Comparison of ENCODE assay signal across 10 mouse cellular contexts in the genomic region with DNA sequence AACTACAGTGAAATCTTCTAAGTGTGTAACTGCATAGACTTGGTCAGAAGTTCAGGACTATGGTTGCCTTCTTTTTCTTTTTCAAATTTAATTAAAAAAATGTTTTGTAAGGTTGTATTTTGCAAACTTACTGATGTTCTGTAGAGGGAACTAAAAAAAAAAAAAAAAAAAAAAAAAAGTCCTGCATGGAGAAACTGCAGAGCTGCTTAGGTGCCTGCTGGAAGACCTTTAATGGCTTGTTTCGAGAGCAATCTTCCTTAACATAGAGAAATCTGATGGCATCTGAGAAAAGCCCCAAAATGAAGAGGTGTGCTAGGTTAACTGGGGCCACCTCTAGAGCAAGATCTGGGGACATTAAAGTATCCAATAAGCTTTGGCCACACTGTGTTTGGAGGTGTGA. TPM values are rescaled to one million over a fixed set of nuclear protein-coding genes. Genes with fewer than 3 reads are reported as not detected.
DNase-seq lines count a peak whose midpoint lies in the region; ATAC-seq and TF ChIP-seq lines count a peak whose summit lies in the region.
"Had no signal": no experiment of that assay in that cellular context is flagged by ENCODE, and none has a peak within 500 bp of the region (broad histone marks: within the 10 kb centered on the region; RNA-seq: fewer than 3 reads in every experiment).

No protein-coding gene starts in this region.

- H3K4me3 ChIP-seq in CH12.LX (replicated peaks in 1 of 3; ENCODE audit: low read depth in 2 of 3, low read length in 2 of 3, poor library complexity in 1 of 3): peak overlapping the region in 1 of 3 experiments; percentile 63
- peak overlapping the region; percentile 73 for H3K4me3 ChIP-seq in heart, embryonic 16.5 days (ENCODE audit: low read length)
- peak overlapping the region; percentile 35 to 66; a peak in 3 of 4 replicates for H3K4me3 ChIP-seq in liver, embryonic 14.5 days (ENCODE audit: insufficient read depth in 1 of 2, low read depth in 2 of 2, low read length in 2 of 2)

- 60% methylated on average over 1 of the region's 1 CpGs for WGBS in heart, embryonic 16.5 days
- WGBS in liver, embryonic 14.5 days (ENCODE audit: insufficient replicate concordance): 50% methylated on average over 1 of the region's 1 CpGs

- no peak for TF ChIP-seq CTCF in CH12.LX (conservative IDR thresholded peaks at IDR 0.05 in 1 of 2, IDR thresholded peaks at IDR 0.05 in 1 of 2; ENCODE audit: low read depth in 2 of 2, low read length in 2 of 2)
- TF ChIP-seq CTCF in liver, embryonic 14.5 days (IDR thresholded peaks at IDR 0.05; ENCODE audit: low read depth): no peak

- in situ Hi-C loops in CH12.LX (cut with MboI; ENCODE audit: low pct_ligation_motif_present, low pct_unique_long_range_greater_than_20kb, low sequenced_read_pairs): no loop called here

- dilution Hi-C loops in CH12.LX (cut with MboI; ENCODE audit: extremely low pct_ligation_motif_present, extremely low pct_unique_long_range_greater_than_20kb, low sequenced_read_pairs): no loop called here

- no peaks in the 10 kb centered on the region for H3K36me3 ChIP-seq in CH12.LX (replicated peaks in 1 of 2; ENCODE audit: control insufficient read depth in 1 of 2, insufficient read depth in 1 of 2, low read length in 1 of 2)
- H3K36me3 ChIP-seq in heart, embryonic 16.5 days (ENCODE audit: control insufficient read depth, insufficient read depth): no peaks in the 10 kb centered on the region
- H3K36me3 ChIP-seq in liver, embryonic 14.5 days (replicated peaks; ENCODE audit: control insufficient read depth, insufficient read depth, low read depth): no peaks in the 10 kb centered on the region

- no peak for ATAC-seq in heart, embryonic 16.5 days (replicated peaks; ENCODE audit: extremely low read depth, insufficient read depth, low FRiP score)
- no peak for ATAC-seq in liver, embryonic 14.5 days (ENCODE audit: insufficient read depth)

- no peaks in the 10 kb centered on the region for H3K79me2 ChIP-seq in CH12.LX (replicated peaks; ENCODE audit: control insufficient read depth, extremely low read depth, insufficient read depth, poor library complexity, severe bottlenecking)

- no peak for TF ChIP-seq EP300 in CH12.LX (IDR thresholded peaks at IDR 0.05; ENCODE audit: low read length)
- TF ChIP-seq EP300 in liver, embryonic 14.5 days (IDR thresholded peaks at IDR 0.05; ENCODE audit: low read depth): no peak

- H3K27me3 ChIP-seq in CH12.LX (replicated peaks): no peaks in the 10 kb centered on the region
- H3K27me3 ChIP-seq in heart, embryonic 16.5 days (ENCODE audit: control insufficient read depth, insufficient read depth, low read length): no peaks in the 10 kb centered on the region
- H3K27me3 ChIP-seq in liver, embryonic 14.5 days (ENCODE audit: control insufficient read depth, insufficient read depth, low read length): no peaks in the 10 kb centered on the region

- intact Hi-C loops in left cerebral cortex, postnatal 36 days (cut with DNase I): no loop called here

- DNase-seq in heart, adult 11 months: peak; percentile 35
- DNase-seq in heart, adult 9 months (ENCODE audit: low spot score in 2 of 2): no peak
- DNase-seq in CH12.LX (ENCODE audit: extremely low read depth): no peak
- no peak for DNase-seq in liver, embryonic 14.5 days (ENCODE audit: low read depth in 3 of 3, low spot score in 3 of 3)
- DNase-seq in adrenal gland, adult 18-20 months (ENCODE audit: low spot score in 2 of 2): no peak
- DNase-seq in frontal cortex, postnatal 36 days (ENCODE audit: low spot score in 2 of 2): no peak
- DNase-seq in left cerebral cortex, postnatal 36 days (ENCODE audit: low spot score in 2 of 2): no peak
- DNase-seq: left cerebral cortex, postnatal 4 days; right cerebral cortex, postnatal 4 days had no signal

- TF ChIP-seq RAD21 in CH12.LX (IDR thresholded peaks at IDR 0.05; ENCODE audit: low read depth, low read length): no peak

- no peak overlapping the region for H3K27ac ChIP-seq in CH12.LX (ENCODE audit: insufficient read depth, low read depth)
- H3K27ac ChIP-seq in heart, embryonic 16.5 days (ENCODE audit: low read length): no peak overlapping the region; the same call in 1 of the 2 replicates
- H3K27ac ChIP-seq in liver, embryonic 14.5 days: no peak overlapping the region

- H3K4me1 ChIP-seq in CH12.LX (ENCODE audit: control insufficient read depth in 1 of 2, insufficient read depth in 2 of 2): peaks cover 1 to 18% of the 10 kb centered on the region in 2 experiments; a peak in 3 of 4 replicates
- H3K4me1 ChIP-seq in heart, embryonic 16.5 days (ENCODE audit: control insufficient read depth, insufficient read depth, low read length): peaks cover 7% of the 10 kb centered on the region
- H3K4me1 ChIP-seq in liver, embryonic 14.5 days (replicated peaks; ENCODE audit: control insufficient read depth in 2 of 2, insufficient read depth in 2 of 2, low read length in 1 of 2): peaks cover 0 to 11% of the 10 kb centered on the region in 2 experiments; a peak in 2 of 4 replicates

- peak overlapping the region; percentile 85 for H3K4me2 ChIP-seq in CH12.LX (ENCODE audit: insufficient read depth, low read depth, poor library complexity, severe bottlenecking)
- H3K4me2 ChIP-seq in heart, embryonic 16.5 days (ENCODE audit: low read depth, low read length): peak overlapping the region; percentile 64
- H3K4me2 ChIP-seq in liver, embryonic 14.5 days (ENCODE audit: low read depth): peak overlapping the region; percentile 81

- TF ChIP-seq POLR2A in CH12.LX (IDR thresholded peaks at IDR 0.05; ENCODE audit: low read depth, low read length): no peak

- peak overlapping the region; percentile 45; the same call in 1 of the 2 replicates for H3K9ac ChIP-seq in CH12.LX (ENCODE audit: insufficient read depth, low read depth)
- peak overlapping the region; percentile 65 for H3K9ac ChIP-seq in heart, embryonic 16.5 days (ENCODE audit: low read length)
- H3K9ac ChIP-seq in liver, embryonic 14.5 days (replicated peaks): 0 out of 2 replicates have a peak overlapping the region, but pooled peaks have one; percentile 25

- no peaks in the 10 kb centered on the region for H3K9me3 ChIP-seq in CH12.LX (replicated peaks; ENCODE audit: low read length)
- H3K9me3 ChIP-seq in heart, embryonic 16.5 days (replicated peaks; ENCODE audit: control insufficient read depth, low read length): no peaks in the 10 kb centered on the region
- H3K9me3 ChIP-seq in liver, embryonic 14.5 days (ENCODE audit: control insufficient read depth, low read length): no peaks in the 10 kb centered on the region

TF ChIP-seq in CH12.LX, 34 proteins besides CTCF, POLR2A, EP300 and RAD21:
- TF ChIP-seq MAFK (IDR thresholded peaks at IDR 0.05; ENCODE audit: insufficient replicate concordance, low read length) (no peak), ZNF384 (IDR thresholded peaks at IDR 0.05; ENCODE audit: low read depth, low read length) (peak; percentile 71), UBTF (IDR thresholded peaks at IDR 0.05; ENCODE audit: low read depth, low read length) (no peak)

RNA-seq across cellular contexts. Expression of a gene that starts 1.4 kb away (rescaled TPM):
- total RNA-seq in CH12.LX (2012; rRNA removed): 11.3 and 16.8 TPM in 2 replicates
- total RNA-seq in CH12.LX (2014; rRNA removed): 21.9 and 23.0 TPM in 2 replicates
- 16.9 and 18.0 TPM in 2 replicates for polyA plus RNA-seq in CH12.LX (2012; ENCODE audit: insufficient read length, low read depth)
- 15.1 and 15.4 TPM in 2 replicates for polyA plus RNA-seq in heart, embryonic 16.5 days (2015; fragmentation: Nextera tagmentation; extraction: Ambion mirVana)
- polyA plus RNA-seq in liver, embryonic 14.5 days (2012; rRNA removed): 2.3 and 2.8 TPM in 2 replicates
- polyA plus RNA-seq in liver, embryonic 14.5 days (2014; fragmentation: Nextera tagmentation; extraction: Ambion mirVana): 3.6 and 4.5 TPM in 2 replicates
- total RNA-seq in adrenal gland, adult 18-20 months (2021): 1 to 10 TPM; 2.1 to 3.5 TPM
- 10 to 100 TPM; 24.7 to 31.1 TPM for total RNA-seq in left cerebral cortex, postnatal 36 days (2021)
